Mouse (Mus musculus) forebrain, embryonic 16.5 days (tissue): ENCODE data around the gene Plcl1. TPM values are rescaled to one million over a fixed set of nuclear protein-coding genes. Genes with fewer than 3 reads are reported as not detected.

Source experiments
- ATAC-seq: fragments of 200-750 bp; cut with Nextera tagmentation; 2 replicates; pipeline ENCODE4 v1.8.0; 2017; ENCODE audit warnings: mild to moderate bottlenecking, moderate library complexity
- H3K27ac ChIP-seq: fragments of 300-500 bp; sonication (generic); 2 replicates; pipeline ENCODE4 v1.5.1; 2014; ENCODE audit warnings: low read length, control low read depth
- H3K27me3 ChIP-seq: fragments of 300-500 bp; sonication (generic); replicated peaks from 2 replicates; pipeline ENCODE4 v1.6.1; 2014; ENCODE audit warnings: low read length; ENCODE audit not compliant: control insufficient read depth, insufficient read depth
- H3K36me3 ChIP-seq: fragments of 300-500 bp; sonication (generic); 2 replicates; pipeline ENCODE4 v1.6.1; 2014; ENCODE audit not compliant: control insufficient read depth, insufficient read depth
- H3K4me1 ChIP-seq: fragments of 300-500 bp; sonication (generic); replicated peaks from 2 replicates; pipeline ENCODE4 v1.6.1; 2014; ENCODE audit warnings: low read length; ENCODE audit not compliant: control insufficient read depth, insufficient read depth
- H3K4me2 ChIP-seq: fragments of 300-500 bp; sonication (generic); 2 replicates; pipeline ENCODE4 v1.6.1; 2014; ENCODE audit warnings: mild to moderate bottlenecking, low read length, control low read depth
- H3K4me3 ChIP-seq: fragments of 300-500 bp; sonication (generic); replicated peaks from 2 replicates; pipeline ENCODE4 v1.5.1; 2014; ENCODE audit warnings: mild to moderate bottlenecking, low read length, control low read depth
- H3K9ac ChIP-seq: fragments of 300-500 bp; sonication (generic); replicated peaks from 2 replicates; pipeline ENCODE4 v1.6.1; 2014; ENCODE audit warnings: low read depth, low read length, control low read depth
- H3K9me3 ChIP-seq: fragments of 300-500 bp; sonication (generic); 2 replicates; pipeline ENCODE4 v1.6.1; 2016; ENCODE audit warnings: low read length; ENCODE audit not compliant: control insufficient read depth
- WGBS: fragments of 180-500 bp; shearing (Covaris S2); extraction: QIAGEN DNeasy Blood & Tissue Kit; methylation state at CpG from one replicate; pipeline ENCODE4 v1.1.7; 2014; 5-methylcytosine and 5-hydroxymethylcytosine counted together
- polyA plus RNA-seq: library from polyadenylated mRNA; unstranded; fragments of >200 nt; fragmentation: Nextera tagmentation; extraction: Ambion mirVana; gene quantifications from 2 replicates; pipeline ENCODE4 v1.2.1, GENCODE M21; 2015

Gene Plcl1
- polyA plus RNA-seq, 1 experiment from 2014 or later = 5.0 TPM

GRCm38 (mm10) chr1:55429708-55430107, 24.0 kb downstream of the Plcl1 start:
- H3K9me3 ChIP-seq = 0 out of 2 replicates have a peak, but pooled peaks cover 2% of the 10 kb centered on the region
- no peaks in the 10 kb centered on the region for H3K27me3 ChIP-seq
- H3K4me3 ChIP-seq = no peak overlapping the region
- H3K36me3 ChIP-seq = no peaks in the 10 kb centered on the region
- WGBS = 95% methylated on average over 1 of the region's 1 CpGs
- no peak overlapping the region for H3K27ac ChIP-seq
- no peak for ATAC-seq
- H3K9ac ChIP-seq = no peak overlapping the region
- H3K4me1 ChIP-seq = no peaks in the 10 kb centered on the region
- H3K4me2 ChIP-seq = no peak overlapping the region

- Histone ChIP-seq H3K36me3 (no peaks in the 10 kb centered on the region), H3K4me2 (no peak overlapping the region), H3K9me3 (0 out of 2 replicates have a peak, but pooled peaks cover 2% of the 10 kb centered on the region), H3K4me3 (no peak overlapping the region), H3K9ac (no peak overlapping the region), H3K27me3 (no peaks in the 10 kb centered on the region), H3K4me1 (no peaks in the 10 kb centered on the region), H3K27ac (no peak overlapping the region)
- WGBS = 95% methylated on average over 3 of the region's 3 CpGs
- no peak for ATAC-seq
These were observed 24.9 kb downstream of the Plcl1 start for GRCm38 (mm10) chr1:55430587-55430986.

GRCm38 (mm10) chr1:55436589-55436988, 30.9 kb downstream of the Plcl1 start:
- Histone ChIP-seq H3K4me1 (peaks cover 8% of the 10 kb centered on the region), H3K9me3 (no peaks in the 10 kb centered on the region), H3K4me3 (no peak overlapping the region), H3K27me3 (no peaks in the 10 kb centered on the region), H3K36me3 (no peaks in the 10 kb centered on the region), H3K9ac (no peak overlapping the region), H3K4me2 (no peak overlapping the region), H3K27ac (no peak overlapping the region)
- ATAC-seq = no peak
- 88% methylated on average over 5 of the region's 5 CpGs for WGBS

- no peak for ATAC-seq
- Histone ChIP-seq H3K4me1 (peaks cover 8% of the 10 kb centered on the region), H3K27ac (no peak overlapping the region), H3K9me3 (no peaks in the 10 kb centered on the region), H3K4me3 (no peak overlapping the region), H3K36me3 (no peaks in the 10 kb centered on the region), H3K4me2 (no peak overlapping the region), H3K27me3 (no peaks in the 10 kb centered on the region), H3K9ac (no peak overlapping the region)
- WGBS = 77% methylated on average over 8 of the region's 8 CpGs
These were observed 31.4 kb downstream of the Plcl1 start for GRCm38 (mm10) chr1:55437095-55437494.

- H3K27ac ChIP-seq = no peak overlapping the region
- WGBS = 53% methylated on average over 4 of the region's 4 CpGs
- no peaks in the 10 kb centered on the region for H3K9me3 ChIP-seq
- H3K36me3 ChIP-seq = no peaks in the 10 kb centered on the region
- peak overlapping the region; percentile 21; the same call in 1 of the 2 replicates for H3K4me2 ChIP-seq
- H3K4me1 ChIP-seq = peaks cover 8% of the 10 kb centered on the region
- no peaks in the 10 kb centered on the region for H3K27me3 ChIP-seq
- H3K4me3 ChIP-seq = no peak overlapping the region
- no peak overlapping the region for H3K9ac ChIP-seq
- peak; percentile 55 for ATAC-seq
These were observed 32.9 kb downstream of the Plcl1 start for GRCm38 (mm10) chr1:55438617-55439016.

- 92% methylated on average over 6 of the region's 6 CpGs for WGBS
- Histone ChIP-seq H3K9ac (no peak overlapping the region), H3K27ac (no peak overlapping the region), H3K4me1 (no peaks in the 10 kb centered on the region), H3K4me2 (no peak overlapping the region), H3K27me3 (no peaks in the 10 kb centered on the region), H3K36me3 (no peaks in the 10 kb centered on the region), H3K4me3 (no peak overlapping the region), H3K9me3 (no peaks in the 10 kb centered on the region)
- no peak for ATAC-seq
These were observed 39.4 kb downstream of the Plcl1 start for GRCm38 (mm10) chr1:55445043-55445688.

GRCm38 (mm10) chr1:55445689-55446044, 39.9 kb downstream of the Plcl1 start:
- H3K4me1 ChIP-seq = no peaks in the 10 kb centered on the region
- no peak for ATAC-seq
- H3K36me3 ChIP-seq = no peaks in the 10 kb centered on the region
- H3K4me2 ChIP-seq = no peak overlapping the region
- H3K27me3 ChIP-seq = no peaks in the 10 kb centered on the region
- 70% methylated on average over 3 of the region's 3 CpGs for WGBS
- H3K4me3 ChIP-seq = no peak overlapping the region
- H3K9ac ChIP-seq = no peak overlapping the region
- H3K9me3 ChIP-seq = no peaks in the 10 kb centered on the region
- no peak overlapping the region for H3K27ac ChIP-seq

- Histone ChIP-seq H3K4me1 (no peaks in the 10 kb centered on the region), H3K4me2 (no peak overlapping the region), H3K9me3 (no peaks in the 10 kb centered on the region), H3K36me3 (no peaks in the 10 kb centered on the region), H3K27ac (no peak overlapping the region), H3K27me3 (no peaks in the 10 kb centered on the region), H3K9ac (no peak overlapping the region), H3K4me3 (no peak overlapping the region)
- ATAC-seq = no peak
- WGBS = 89% methylated on average over 5 of the region's 5 CpGs
These were observed 40.6 kb downstream of the Plcl1 start for GRCm38 (mm10) chr1:55446273-55446672.

GRCm38 (mm10) chr1:55446876-55447275, 41.2 kb downstream of the Plcl1 start:
- no peak overlapping the region for H3K4me2 ChIP-seq
- no peaks in the 10 kb centered on the region for H3K9me3 ChIP-seq
- no peak for ATAC-seq
- 85% methylated on average over 2 of the region's 2 CpGs for WGBS
- no peaks in the 10 kb centered on the region for H3K4me1 ChIP-seq
- no peak overlapping the region for H3K4me3 ChIP-seq
- H3K9ac ChIP-seq = no peak overlapping the region
- H3K36me3 ChIP-seq = no peaks in the 10 kb centered on the region
- H3K27me3 ChIP-seq = no peaks in the 10 kb centered on the region
- H3K27ac ChIP-seq = no peak overlapping the region

GRCm38 (mm10) chr1:55447661-55448060, 41.9 kb downstream of the Plcl1 start:
- Histone ChIP-seq H3K9ac (no peak overlapping the region), H3K9me3 (no peaks in the 10 kb centered on the region), H3K4me2 (no peak overlapping the region), H3K27ac (no peak overlapping the region), H3K4me1 (no peaks in the 10 kb centered on the region), H3K36me3 (no peaks in the 10 kb centered on the region), H3K4me3 (no peak overlapping the region), H3K27me3 (no peaks in the 10 kb centered on the region)
- 74% methylated on average over 2 of the region's 2 CpGs for WGBS
- no peak for ATAC-seq
